Mouse (Mus musculus) E14TG2a.4 (cell line): ENCODE measurements around the gene Amotl2.

Source experiments
- CTCF ChIP-seq: conservative IDR thresholded peaks from 2 replicates; pipeline ENCODE4 v1.5.1; 2014; ENCODE audit warnings: low read length
- NANOG ChIP-seq: IDR thresholded peaks from 2 replicates; pipeline ENCODE4 v1.6.1; 2014; ENCODE audit warnings: borderline replicate concordance, low read length, mixed read lengths

DNA sequence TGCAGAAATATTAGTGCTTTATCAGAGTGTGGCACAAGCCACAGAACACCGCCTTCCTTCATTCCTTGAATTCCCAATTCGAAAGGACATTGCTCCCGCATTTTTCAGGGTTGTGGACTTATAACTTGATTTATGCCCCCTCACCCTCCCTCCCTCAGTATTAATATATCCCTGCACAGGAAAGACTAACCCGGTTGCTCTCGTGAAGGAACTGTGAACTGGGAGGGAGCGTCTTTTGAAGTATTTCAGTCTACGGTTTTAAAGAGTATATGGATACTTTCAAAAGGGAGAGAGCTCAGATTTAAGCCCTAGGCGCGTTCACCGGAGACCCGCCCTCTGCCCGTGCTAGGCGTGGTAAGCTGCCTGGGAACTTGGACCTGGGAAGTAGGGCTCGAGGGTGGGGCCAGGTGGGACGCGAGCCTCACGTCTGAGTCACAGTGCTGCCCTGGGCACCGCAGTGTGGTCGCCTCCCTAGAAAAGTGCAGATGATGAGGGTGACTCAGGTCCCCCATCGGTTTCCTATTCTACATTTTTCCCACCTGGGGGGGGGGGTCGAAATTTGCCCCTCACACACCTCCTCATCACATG, 54.9 kb downstream of the Amotl2 start:
- TF ChIP-seq CTCF (no peak), NANOG (no peak)
